Mouse (Mus musculus) neural tube, embryonic 11.5 days (tissue): Measurements from ENCODE around the gene Calhm1. TPM values are rescaled to one million over a fixed set of nuclear protein-coding genes. Genes with fewer than 3 reads are reported as not detected.

Experiments
- ATAC-seq: fragments of 200-750 bp; cut with Nextera tagmentation; 2 replicates; pipeline ENCODE4 v1.8.0; 2017; ENCODE audit warnings: moderate number of reproducible peaks, mild to moderate bottlenecking, moderate TSS enrichment, moderate library complexity; ENCODE audit not compliant: insufficient read depth, low FRiP score, low TSS enrichment
- DNase-seq: peaks from one replicate; pipeline ENCODE4 v3.0.0-alpha.2; 2015; ENCODE audit warnings: low spot score
- H3K27ac ChIP-seq: fragments of 300-500 bp; sonication (generic); 2 replicates; pipeline ENCODE4 v1.5.1; 2014; ENCODE audit warnings: low read depth, mild to moderate bottlenecking, low read length
- H3K27me3 ChIP-seq: fragments of 300-500 bp; sonication (generic); 2 replicates; pipeline ENCODE4 v1.6.1; 2014; ENCODE audit warnings: mild to moderate bottlenecking, low read length, mixed read lengths; ENCODE audit not compliant: control insufficient read depth, insufficient read depth
- H3K36me3 ChIP-seq: fragments of 300-500 bp; sonication (generic); 2 replicates; pipeline ENCODE4 v1.6.1; 2014; ENCODE audit warnings: mild to moderate bottlenecking, low read length, moderate library complexity, mixed read lengths; ENCODE audit not compliant: control insufficient read depth, insufficient read depth
- H3K4me1 ChIP-seq: fragments of 300-500 bp; sonication (generic); 2 replicates; pipeline ENCODE4 v1.6.1; 2014; ENCODE audit warnings: low read length, mixed read lengths; ENCODE audit not compliant: control insufficient read depth, insufficient read depth
- H3K4me2 ChIP-seq: fragments of 300-500 bp; sonication (generic); 2 replicates; pipeline ENCODE4 v1.6.1; 2014; ENCODE audit warnings: low read depth, mild to moderate bottlenecking, moderate library complexity
- H3K4me3 ChIP-seq: fragments of 300-500 bp; sonication (generic); 2 replicates; pipeline ENCODE4 v1.5.1; 2014; ENCODE audit warnings: low read depth, low read length
- H3K9ac ChIP-seq: fragments of 300-500 bp; sonication (generic); 2 replicates; pipeline ENCODE4 v1.6.1; 2014; ENCODE audit warnings: mild to moderate bottlenecking, low read length
- H3K9me3 ChIP-seq: fragments of 300-500 bp; sonication (generic); 2 replicates; pipeline ENCODE4 v1.6.1; 2016; ENCODE audit warnings: low read length; ENCODE audit not compliant: control insufficient read depth
- WGBS: fragments of 180-500 bp; shearing (Covaris S2); extraction: QIAGEN DNeasy Blood & Tissue Kit; methylation state at CpG from one replicate; pipeline ENCODE4 v1.1.7; 2014; 5-methylcytosine and 5-hydroxymethylcytosine counted together
- polyA plus RNA-seq: library from polyadenylated mRNA; unstranded; fragments of >200 nt; fragmentation: Nextera tagmentation; extraction: Ambion mirVana; gene quantifications from 2 replicates; pipeline ENCODE4 v1.2.1, GENCODE M21; 2014

Calhm1 gene
- polyA plus RNA-seq, 1 experiment from 2014 or later: not detected

DNA sequence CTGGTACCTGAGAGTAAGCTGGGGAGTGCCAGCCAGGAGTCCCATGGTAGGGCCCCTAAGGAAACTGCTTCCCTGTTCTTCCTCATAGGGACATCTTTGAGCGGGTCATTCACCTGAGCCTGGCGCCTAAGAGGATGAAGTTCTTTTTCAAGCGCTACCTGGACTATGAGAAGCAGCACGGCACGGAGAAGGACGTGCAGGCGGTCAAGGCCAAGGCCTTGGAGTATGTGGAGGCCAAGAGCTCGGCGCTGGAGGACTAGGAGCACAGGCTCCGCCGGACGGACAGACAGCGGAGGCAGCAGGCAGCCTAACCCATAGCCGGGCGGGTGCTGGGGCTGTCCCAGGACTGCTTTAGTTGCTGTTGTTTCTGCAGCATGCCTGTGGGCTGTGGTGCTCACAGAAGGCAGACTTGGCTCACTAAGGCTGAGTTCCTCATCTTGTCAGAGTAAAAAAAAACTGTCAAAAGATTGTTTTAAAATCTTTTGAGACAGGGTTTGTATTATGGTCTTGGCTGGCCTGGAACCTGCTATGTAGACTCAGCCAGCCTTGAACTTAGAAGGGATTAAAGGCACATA lies 13.4 kb downstream of the Calhm1 start:
- ATAC-seq (no peak), DNase-seq (no peak)
- Histone ChIP-seq H3K27me3 (no peaks in the 10 kb centered on the region), H3K4me3 (no peak overlapping the region), H3K9ac (no peak overlapping the region), H3K27ac (no peak overlapping the region), H3K4me1 (no peaks in the 10 kb centered on the region), H3K36me3 (peaks cover 29% of the 10 kb centered on the region), H3K9me3 (no peaks in the 10 kb centered on the region), H3K4me2 (no peak overlapping the region)
- 96% methylated on average over 15 of the region's 15 CpGs for WGBS

DNA sequence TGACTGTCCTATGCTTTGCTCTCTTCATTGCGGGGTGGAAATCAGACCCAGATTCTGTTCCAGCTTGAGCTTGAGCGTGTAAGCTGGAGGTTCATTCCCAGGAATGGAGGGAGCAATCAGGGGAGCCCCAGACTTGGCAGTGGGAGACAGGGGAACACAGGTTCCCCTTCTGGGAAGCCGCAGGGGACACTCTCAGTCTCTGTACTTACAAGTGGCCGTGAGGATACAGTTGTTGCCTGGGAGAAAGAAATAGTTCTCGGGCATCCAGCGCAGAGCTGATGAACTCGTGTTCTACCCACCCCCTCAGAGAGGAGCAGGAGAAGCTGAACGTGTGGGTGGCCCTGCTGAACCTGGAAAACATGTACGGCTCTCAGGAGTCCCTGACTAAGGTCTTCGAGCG lies 15.2 kb downstream of the Calhm1 start:
- DNase-seq: no peak
- Histone ChIP-seq H3K27ac (no peak overlapping the region), H3K4me2 (no peak overlapping the region), H3K9me3 (no peaks in the 10 kb centered on the region), H3K9ac (no peak overlapping the region), H3K4me3 (no peak overlapping the region), H3K4me1 (no peaks in the 10 kb centered on the region), H3K27me3 (no peaks in the 10 kb centered on the region), H3K36me3 (peaks cover 34% of the 10 kb centered on the region)
- 89% methylated on average over 11 of the region's 11 CpGs for WGBS
- ATAC-seq: no peak

DNA sequence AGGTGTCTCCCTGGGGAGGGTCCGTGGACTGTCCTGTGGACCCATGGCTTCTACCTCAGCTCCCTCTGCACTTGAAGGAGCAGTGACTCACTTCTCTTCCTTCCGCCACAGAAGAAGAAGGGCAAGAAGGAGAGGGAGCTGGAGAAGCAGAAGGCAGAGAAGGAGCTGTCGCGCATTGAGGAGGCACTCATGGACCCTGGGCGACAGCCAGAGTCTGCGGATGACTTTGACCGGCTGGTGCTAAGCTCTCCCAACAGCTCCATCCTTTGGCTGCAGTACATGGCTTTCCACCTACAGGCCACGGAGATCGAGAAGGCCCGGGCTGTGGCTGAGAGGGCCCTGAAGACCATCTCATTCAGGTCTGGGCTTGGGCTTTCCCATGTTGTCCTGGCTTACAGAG lies 15.9 kb downstream of the Calhm1 start:
- no peak overlapping the region for H3K4me2 ChIP-seq
- no peak overlapping the region for H3K4me3 ChIP-seq
- no peaks in the 10 kb centered on the region for H3K9me3 ChIP-seq
- H3K27ac ChIP-seq: no peak overlapping the region
- no peak overlapping the region for H3K9ac ChIP-seq
- WGBS: 96% methylated on average over 10 of the region's 10 CpGs
- no peaks in the 10 kb centered on the region for H3K27me3 ChIP-seq
- ATAC-seq (no peak), DNase-seq (no peak)
- no peaks in the 10 kb centered on the region for H3K4me1 ChIP-seq
- H3K36me3 ChIP-seq: peaks cover 34% of the 10 kb centered on the region

DNA sequence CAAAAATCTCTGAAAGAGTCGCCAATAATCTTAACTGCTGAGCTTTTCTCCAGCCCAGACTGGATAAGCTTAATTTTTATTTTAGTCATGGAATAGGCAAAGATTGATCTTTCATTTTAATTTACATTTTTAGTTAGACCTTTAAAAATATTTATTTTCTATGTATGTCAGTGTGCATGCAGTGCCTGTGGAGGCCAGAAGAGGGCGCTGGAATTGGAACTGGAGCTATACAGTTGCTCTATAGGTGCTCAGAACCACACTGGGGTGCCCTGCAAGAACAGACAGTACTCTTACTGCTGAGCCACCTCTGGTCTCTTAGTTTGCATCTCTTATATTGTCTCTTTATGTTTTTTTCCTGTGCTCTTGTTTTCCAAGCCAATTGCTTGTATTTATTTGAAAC lies 21.3 kb downstream of the Calhm1 start:
- no peak for ATAC-seq
- Histone ChIP-seq H3K27me3 (no peaks in the 10 kb centered on the region), H3K27ac (no peak overlapping the region), H3K4me3 (no peak overlapping the region), H3K4me1 (no peaks in the 10 kb centered on the region), H3K4me2 (no peak overlapping the region), H3K9me3 (no peaks in the 10 kb centered on the region), H3K9ac (no peak overlapping the region), H3K36me3 (peaks cover 13% of the 10 kb centered on the region)
- DNase-seq: peak; percentile 38
- WGBS: 26% methylated on average over 2 of the region's 2 CpGs

DNA sequence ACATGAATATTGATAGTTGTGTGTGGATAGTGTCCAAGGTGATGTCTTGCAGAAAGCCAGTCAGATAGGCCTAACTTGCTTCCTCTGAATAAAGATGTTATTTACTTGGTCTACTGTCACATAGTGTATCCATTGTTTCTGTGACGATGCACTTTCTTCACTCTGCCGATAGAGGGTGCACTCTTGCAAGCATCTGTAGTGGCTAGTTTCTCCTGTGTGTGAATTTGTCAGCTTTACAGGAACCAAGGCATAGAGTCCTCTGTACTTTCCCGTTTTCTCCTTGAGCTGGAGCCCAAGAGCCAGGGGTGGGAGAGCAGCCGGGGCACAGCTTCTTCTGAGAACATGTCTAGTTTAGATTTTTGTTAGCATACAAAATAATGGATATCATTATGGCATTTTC lies 23.0 kb downstream of the Calhm1 start:
- H3K4me3 ChIP-seq: no peak overlapping the region
- peaks cover 13% of the 10 kb centered on the region for H3K36me3 ChIP-seq
- H3K27ac ChIP-seq: no peak overlapping the region
- DNase-seq (no peak), ATAC-seq (no peak)
- 43% methylated on average over 4 of the region's 4 CpGs for WGBS
- H3K4me2 ChIP-seq: no peak overlapping the region
- H3K9me3 ChIP-seq: no peaks in the 10 kb centered on the region
- H3K27me3 ChIP-seq: no peaks in the 10 kb centered on the region
- no peak overlapping the region for H3K9ac ChIP-seq
- no peaks in the 10 kb centered on the region for H3K4me1 ChIP-seq

DNA sequence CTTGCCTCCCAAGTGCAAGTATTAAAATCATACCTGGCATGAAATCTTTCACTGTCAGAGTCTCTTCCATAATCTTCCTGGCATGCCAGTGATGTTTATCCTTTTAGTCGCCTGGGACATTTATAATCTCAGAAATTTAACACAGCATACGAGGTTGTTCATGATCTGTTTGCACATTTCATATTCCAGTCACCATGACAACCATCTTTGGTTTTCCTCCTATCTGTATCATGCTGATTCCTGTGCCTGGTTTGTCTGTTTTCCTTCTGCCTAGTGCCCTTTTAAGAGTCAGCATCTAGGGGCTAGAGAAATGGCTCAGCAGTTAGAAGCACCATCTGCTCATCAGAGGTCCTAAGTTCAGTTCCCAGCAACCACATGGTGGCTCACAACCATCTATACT lies 25.4 kb downstream of the Calhm1 start:
- Histone ChIP-seq H3K4me1 (no peaks in the 10 kb centered on the region), H3K4me2 (no peak overlapping the region), H3K36me3 (peaks cover 8% of the 10 kb centered on the region), H3K27ac (no peak overlapping the region), H3K9ac (no peak overlapping the region), H3K27me3 (no peaks in the 10 kb centered on the region), H3K4me3 (no peak overlapping the region), H3K9me3 (no peaks in the 10 kb centered on the region)
- 93% methylated on average over 2 of the region's 2 CpGs for WGBS
- DNase-seq: no peak
- no peak for ATAC-seq

DNA sequence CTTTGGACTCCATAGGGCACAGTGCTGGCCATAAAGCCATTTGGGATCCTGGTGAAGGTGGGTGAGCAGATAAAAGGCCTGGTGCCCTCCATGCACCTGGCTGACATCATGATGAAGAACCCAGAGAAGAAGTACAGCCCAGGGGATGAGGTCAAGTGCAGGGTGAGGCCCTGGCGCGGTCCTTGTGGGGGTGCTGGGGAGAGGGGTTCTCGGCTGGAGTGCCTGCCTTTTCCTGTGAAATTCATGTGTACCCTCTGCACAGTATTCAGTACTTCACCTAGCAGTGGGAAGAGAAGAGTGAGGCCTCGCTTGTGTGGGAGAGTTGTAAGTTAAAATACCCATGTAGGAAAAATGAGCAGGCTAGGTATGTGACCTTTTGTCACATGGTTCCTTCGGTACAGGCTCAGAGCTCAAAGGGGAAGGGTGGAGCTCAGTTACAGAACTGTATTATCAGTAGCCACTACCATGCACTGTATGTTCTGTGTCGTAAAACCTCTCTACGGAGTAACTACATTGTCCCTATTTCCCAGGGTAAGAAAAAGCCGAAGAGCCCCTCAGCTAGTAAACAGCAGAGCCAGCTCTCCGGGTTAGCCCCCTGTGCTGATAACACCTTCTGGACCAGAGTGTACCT lies 39.3 kb downstream of the Calhm1 start:
- Histone ChIP-seq H3K4me3 (no peak overlapping the region), H3K36me3 (peaks cover 24% of the 10 kb centered on the region), H3K9me3 (no peaks in the 10 kb centered on the region), H3K27ac (no peak overlapping the region), H3K4me2 (no peak overlapping the region), H3K4me1 (no peaks in the 10 kb centered on the region), H3K9ac (no peak overlapping the region), H3K27me3 (no peaks in the 10 kb centered on the region)
- no peak for DNase-seq
- 96% methylated on average over 9 of the region's 9 CpGs for WGBS
- ATAC-seq: no peak

DNA sequence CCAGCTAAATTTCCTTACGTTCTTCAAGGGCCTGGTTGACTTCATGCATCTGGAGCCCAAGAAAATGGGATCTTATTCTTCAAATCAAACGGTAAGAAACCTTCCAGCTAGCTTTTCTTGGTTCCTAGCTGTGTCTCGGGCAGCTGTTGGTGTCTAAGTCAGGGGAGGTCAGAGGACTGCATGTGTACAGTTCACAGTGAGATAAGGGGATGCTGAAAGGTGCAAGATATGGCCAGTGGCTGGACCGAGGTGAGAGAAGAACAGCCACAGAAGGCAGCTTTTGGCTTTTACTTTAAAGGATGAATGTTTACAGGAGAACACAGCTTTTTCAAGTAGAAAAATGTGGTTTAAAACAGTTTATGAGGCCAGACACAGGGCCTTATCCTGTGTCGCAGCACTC lies 43.0 kb downstream of the Calhm1 start:
- peaks cover 28% of the 10 kb centered on the region for H3K36me3 ChIP-seq

More for the DNA sequence above, 43.0 kb downstream of the Calhm1 start:
- Histone ChIP-seq H3K4me2 (no peak overlapping the region), H3K9ac (no peak overlapping the region), H3K4me1 (no peaks in the 10 kb centered on the region), H3K27ac (no peak overlapping the region), H3K27me3 (no peaks in the 10 kb centered on the region), H3K9me3 (no peaks in the 10 kb centered on the region), H3K4me3 (no peak overlapping the region)
- ATAC-seq (no peak), DNase-seq (no peak)
- WGBS: 95% methylated on average over 5 of the region's 5 CpGs
